Mouse (Mus musculus) left cerebral cortex, adult 2 months (tissue): ENCODE measurements around the gene Sohlh1. TPM values are rescaled to one million over a fixed set of nuclear protein-coding genes. Genes with fewer than 3 reads are reported as not detected.

Experiments used
- DNase-seq, 2 experiments: peaks; one replicate each; pipeline ENCODE4 v3.0.0; 2021 to 2022; ENCODE audit warnings: low spot score in 2 of 2, mixed read lengths in 1 of 2; ENCODE audit errors: extremely low spot score in 1 of 2
- H3K27ac ChIP-seq: fragments of 200-600 bp; 2 replicates; pipeline ENCODE4 v1.8.1; 2022
- H3K4me3 ChIP-seq: fragments of 200-600 bp; 2 replicates; pipeline ENCODE4 v1.8.1; 2022
- CTCF ChIP-seq: fragments of 200-600 bp; IDR thresholded peaks from 2 replicates; pipeline ENCODE4 v1.8.1; 2022; ENCODE audit warnings: antibody characterized with exemption, mild to moderate bottlenecking, moderate library complexity
- intact Hi-C: fragments of 180-260 bp; cut with DNase I; formaldehyde crosslinking; loops from one replicate; pipeline ENCODE4 v1.15.1; 2025
- total RNA-seq, 2 experiments: library from RNA; stranded (reverse); gene quantifications; 2 replicates each; pipeline ENCODE4 v1.2.3; 2021

The Sohlh1 gene
- total RNA-seq, 2 experiments from 2014 or later = not detected

DNA sequence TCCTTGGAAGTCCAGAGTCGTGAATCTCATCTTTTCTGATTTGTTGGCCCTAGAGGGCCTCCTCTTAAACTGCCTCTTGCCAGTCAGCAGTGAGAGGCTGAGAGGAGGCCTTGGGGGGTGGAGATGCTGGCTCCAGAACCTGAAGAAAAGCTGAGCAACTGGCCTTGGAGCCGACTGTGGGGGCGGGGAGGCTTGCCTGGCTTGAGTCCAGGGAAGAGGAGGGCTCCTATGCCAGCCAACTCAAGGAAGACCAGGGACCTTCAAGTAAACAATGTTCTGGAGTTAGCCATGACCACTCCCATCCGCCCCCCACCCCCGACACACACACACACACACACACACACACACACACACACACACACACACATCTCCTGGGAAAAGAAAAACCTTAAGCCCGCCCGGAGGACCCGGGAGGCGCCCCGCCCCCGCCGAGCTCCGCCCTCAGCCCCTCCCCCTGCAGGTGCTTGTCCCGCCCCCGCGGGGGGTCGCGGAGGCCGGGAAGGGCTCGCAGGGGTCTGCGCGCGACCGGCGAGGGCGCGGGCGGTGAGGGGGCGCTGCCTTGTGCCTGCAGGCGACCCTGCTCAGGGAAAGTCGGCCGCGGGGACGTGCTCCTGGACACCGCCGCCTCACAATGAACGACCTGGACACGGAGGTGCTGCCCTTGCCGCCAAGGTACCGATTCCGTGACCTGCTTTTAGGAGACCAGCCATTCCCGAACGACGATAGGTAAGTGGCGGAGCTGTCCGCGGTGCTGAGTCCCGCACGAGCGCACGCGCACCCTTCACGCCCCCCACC lies 16.5 kb upstream of the Sohlh1 start, which contains the start of gene Kcnt1:
Gene Kcnt1, plus strand, starts transcription at position 398 of the 795 bp plus-strand sequence.
- TF ChIP-seq CTCF = no peak
- Histone ChIP-seq H3K4me3 (peak within 1 kb of the TSS; percentile 61), H3K27ac (peak within 1 kb of the TSS; percentile 85)
- intact Hi-C loops = loop anchor here (2.0 kb wide), 1 partner anchor 21 kb away; no protein-coding TSS in a partner anchor
- DNase-seq = peak; percentile 50 to 60

DNA sequence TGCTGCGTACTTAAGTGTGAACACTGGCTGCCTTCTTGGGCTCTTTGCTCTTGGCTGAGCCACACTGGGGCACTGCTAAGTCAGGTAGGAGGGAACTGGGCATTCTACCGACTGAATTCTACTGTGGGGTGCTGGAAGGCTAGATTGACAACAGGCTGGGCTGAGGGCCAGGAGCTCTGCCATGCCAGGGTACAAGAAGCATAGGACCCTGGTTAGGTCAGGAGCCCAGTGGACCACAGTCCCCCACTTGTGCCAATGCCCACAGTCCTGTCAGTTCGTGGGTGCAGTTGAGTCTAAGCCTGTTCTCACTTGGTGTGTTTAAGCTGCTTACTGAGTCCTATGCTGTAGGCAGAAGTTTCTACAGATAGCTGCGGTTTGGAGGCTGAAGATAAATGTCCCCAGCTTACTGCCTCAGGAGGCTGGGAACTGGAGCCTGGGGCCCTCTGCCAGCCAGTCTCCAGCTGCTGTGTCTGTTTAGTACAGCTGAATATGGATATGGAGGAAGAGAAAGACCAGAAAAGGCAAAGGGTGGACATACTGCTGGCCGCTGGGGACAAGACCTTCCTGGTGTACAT lies 15.7 kb upstream of the Sohlh1 start:
- Histone ChIP-seq H3K27ac (peak overlapping the region; percentile 74), H3K4me3 (peak overlapping the region; percentile 13)
- intact Hi-C loops = no loop called here
- no peak; the same call in 1 of the 2 replicates for TF ChIP-seq CTCF
- DNase-seq = peak in 1 of 2 experiments; percentile 34

DNA sequence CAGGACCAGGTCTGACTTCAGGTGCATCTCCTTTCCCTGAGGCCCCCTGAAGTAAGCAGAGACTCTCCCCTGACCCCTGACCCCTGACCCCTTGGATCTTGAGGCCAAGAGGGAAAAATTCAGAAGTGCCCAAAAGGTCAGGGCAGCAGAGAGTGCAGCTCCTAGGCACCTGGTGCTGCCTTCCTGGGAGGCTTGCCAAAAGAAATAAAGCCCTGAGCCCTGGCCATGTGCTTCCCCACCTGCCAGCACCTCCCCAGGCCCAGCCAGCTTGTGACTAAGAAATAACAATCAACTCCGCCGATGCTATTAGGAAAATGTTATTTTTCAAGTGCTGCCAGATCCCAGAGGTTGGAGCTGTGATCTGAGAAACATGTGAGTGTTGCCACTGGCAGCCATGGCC lies 15.0 kb upstream of the Sohlh1 start:
- intact Hi-C loops = no loop called here
- Histone ChIP-seq H3K4me3 (no peak overlapping the region), H3K27ac (no peak overlapping the region)
- TF ChIP-seq CTCF = no peak
- no peak for DNase-seq

DNA sequence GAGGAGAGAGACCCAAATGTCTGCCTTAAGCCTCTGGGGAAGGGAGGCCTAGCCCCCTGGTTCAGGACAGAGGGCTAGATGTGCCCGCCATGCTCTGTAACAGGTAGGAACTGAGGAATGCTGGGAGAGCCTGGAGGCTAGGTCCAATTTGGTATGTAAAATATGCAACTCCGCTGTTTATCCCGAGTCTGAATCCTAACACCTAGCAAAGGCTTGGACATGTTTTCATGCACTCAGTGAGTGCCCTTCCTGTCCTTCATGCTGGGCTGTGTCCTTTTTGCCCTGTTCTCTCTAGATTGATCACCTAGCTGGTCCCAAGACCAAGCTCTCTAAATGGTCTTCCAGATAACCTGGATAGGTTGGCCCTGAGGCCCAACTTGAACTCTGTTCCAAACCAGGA lies 12.8 kb upstream of the Sohlh1 start:
- no peak for TF ChIP-seq CTCF
- H3K4me3 ChIP-seq = no peak overlapping the region
- no peak for DNase-seq
- intact Hi-C loops = no loop called here
- H3K27ac ChIP-seq = no peak overlapping the region

DNA sequence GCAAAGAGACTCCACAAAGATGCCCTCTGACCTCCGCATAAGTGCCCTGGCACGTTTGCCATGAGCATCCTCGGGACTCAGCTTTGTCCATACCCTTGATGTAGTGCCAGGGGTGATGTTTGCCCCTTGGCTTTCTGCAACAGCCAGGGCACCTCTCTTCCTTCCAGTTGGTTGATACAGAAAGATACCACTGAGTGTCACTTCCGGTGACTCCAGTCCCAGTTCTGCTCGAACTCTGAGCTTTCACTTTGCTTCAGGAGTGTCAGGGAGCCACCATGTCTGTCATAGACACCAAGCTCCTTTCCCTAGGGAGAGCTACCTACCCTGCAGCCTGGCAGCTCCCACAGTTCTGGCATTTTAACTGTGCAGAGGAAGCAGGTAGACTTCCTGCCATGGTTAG lies 7.0 kb upstream of the Sohlh1 start:
- intact Hi-C loops = loop anchor here (5.0 kb wide), 2 partner anchors 38 to 168 kb away; partner anchors contain the start of gene Ubac1
- DNase-seq = no peak
- H3K27ac ChIP-seq = no peak overlapping the region
- no peak overlapping the region for H3K4me3 ChIP-seq
- TF ChIP-seq CTCF = no peak

DNA sequence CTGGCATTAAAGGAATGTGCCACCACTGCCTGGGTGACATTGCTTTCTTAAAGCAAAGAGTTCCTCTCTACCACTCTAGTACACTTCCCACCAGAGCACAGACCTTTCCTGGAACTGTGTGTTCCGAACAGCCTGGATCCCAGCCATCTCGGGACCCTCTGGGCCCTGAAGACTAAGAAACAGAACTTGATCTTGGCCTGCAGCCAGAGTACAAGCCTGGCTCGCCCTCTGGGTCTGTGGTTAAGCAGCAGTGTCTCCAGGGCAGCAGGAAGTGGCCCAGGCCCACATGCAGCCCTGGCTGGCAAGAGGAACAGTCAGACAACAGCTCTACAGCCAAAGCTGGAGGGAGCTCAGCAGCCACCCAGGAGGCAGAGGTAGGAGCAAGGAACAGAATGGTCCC lies 5.6 kb upstream of the Sohlh1 start:
- intact Hi-C loops = loop anchor here (5.0 kb wide), 2 partner anchors 40 to 170 kb away; partner anchors contain the start of gene Ubac1
- 0 out of 2 replicates have a peak overlapping the region, but pooled peaks have one; percentile 28 for H3K27ac ChIP-seq
- H3K4me3 ChIP-seq = no peak overlapping the region
- peak in 1 of 2 experiments; percentile 46 for DNase-seq
- TF ChIP-seq CTCF = no peak

DNA sequence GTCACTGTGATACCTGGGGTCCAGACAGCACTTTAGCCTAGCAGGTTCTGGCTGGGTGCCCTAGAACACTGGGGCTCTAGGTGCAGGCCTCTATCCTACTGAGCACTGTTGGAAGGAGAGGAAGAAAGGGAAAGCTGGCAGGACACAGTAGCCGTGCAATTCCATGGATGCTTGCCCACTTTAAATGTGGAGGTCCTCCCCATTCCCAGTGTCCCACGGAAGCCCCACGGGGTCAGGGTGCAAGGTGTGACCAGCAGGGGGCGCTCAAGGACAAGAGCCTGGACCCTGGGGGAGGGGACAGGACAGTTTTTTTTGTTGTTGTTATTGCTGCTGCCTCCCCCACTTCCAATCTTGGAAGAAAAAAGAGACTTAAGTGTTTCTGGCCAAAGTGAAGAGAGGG lies 3.3 kb upstream of the Sohlh1 start:
- no peak overlapping the region for H3K27ac ChIP-seq
- TF ChIP-seq CTCF = peak; percentile 82
- intact Hi-C loops = loop anchor here (1.0 to 5.0 kb wide), 3 partner anchors 42 to 172 kb away; partner anchors contain the start of gene Ubac1
- peak; percentile 39 to 69 for DNase-seq
- H3K4me3 ChIP-seq = no peak overlapping the region

DNA sequence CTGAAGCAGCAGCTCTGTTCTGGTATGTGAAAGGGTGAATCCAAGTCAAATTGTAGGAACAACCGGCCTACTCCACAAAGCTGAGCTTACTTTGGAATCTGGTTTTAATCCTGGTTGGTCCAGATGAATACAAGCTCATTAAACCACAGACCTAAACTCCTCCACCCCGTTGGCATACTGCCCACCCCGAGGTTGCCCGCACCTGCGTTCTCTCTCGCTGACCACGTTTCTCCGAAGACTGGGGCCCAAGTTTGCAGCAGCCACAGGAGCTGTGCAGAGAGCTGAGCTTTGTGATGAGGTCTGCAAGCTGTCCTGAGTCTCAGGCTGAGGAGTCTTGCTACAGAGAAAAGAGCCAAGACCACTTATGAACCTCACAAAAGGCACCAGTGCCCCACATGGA lies 532 bp downstream of the Sohlh1 start:
- DNase-seq = no peak
- Histone ChIP-seq H3K4me3 (no peak overlapping the region), H3K27ac (no peak overlapping the region)
- intact Hi-C loops = no loop called here
- no peak for TF ChIP-seq CTCF

DNA sequence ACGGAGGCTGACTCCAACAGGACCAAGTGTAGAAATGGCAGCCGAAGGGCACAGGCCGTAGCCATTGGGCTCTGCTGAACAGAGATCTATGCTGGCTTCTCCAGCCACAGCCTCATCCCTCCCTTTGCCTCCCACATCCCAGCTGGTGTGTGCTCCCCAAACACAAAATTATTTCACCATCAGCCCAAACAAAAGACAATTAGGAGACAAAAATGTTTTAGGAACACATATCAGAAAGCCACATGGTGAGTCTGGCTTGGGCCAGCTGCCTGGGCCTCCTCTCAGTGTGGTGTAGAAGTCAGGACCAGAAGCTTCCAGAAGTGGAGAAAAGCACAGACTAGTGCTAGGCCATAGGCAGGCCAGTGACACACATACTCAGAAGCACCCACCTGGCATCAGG lies 3.0 kb downstream of the Sohlh1 start:
- intact Hi-C loops = no loop called here
- Histone ChIP-seq H3K27ac (no peak overlapping the region), H3K4me3 (no peak overlapping the region)
- DNase-seq = no peak
- no peak for TF ChIP-seq CTCF

DNA sequence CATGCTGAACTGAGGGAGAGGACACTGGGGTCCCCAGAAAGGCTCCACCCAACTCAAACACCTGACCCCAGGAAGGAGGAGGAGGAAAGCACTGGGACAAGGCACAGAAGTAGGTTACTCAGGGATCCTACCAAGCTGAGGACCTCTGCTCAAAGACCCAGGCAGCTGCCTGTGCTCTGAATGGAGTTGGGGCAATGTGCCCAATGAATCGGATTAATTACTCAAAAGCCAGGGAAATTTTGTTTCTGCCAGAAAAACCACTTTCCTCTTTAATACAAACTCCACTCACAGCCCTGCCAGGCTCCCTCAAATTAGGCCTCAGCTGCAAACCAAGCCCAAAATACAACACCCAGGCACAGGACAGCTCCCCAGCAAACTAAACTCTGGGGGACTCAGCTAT lies 4.3 kb downstream of the Sohlh1 start:
- Histone ChIP-seq H3K27ac (peak overlapping the region; percentile 15; the same call in 1 of the 2 replicates), H3K4me3 (no peak overlapping the region)
- TF ChIP-seq CTCF = no peak
- intact Hi-C loops = loop anchor here (2.0 kb wide), 1 partner anchor 22 kb away; no protein-coding TSS in a partner anchor
- no peak for DNase-seq

DNA sequence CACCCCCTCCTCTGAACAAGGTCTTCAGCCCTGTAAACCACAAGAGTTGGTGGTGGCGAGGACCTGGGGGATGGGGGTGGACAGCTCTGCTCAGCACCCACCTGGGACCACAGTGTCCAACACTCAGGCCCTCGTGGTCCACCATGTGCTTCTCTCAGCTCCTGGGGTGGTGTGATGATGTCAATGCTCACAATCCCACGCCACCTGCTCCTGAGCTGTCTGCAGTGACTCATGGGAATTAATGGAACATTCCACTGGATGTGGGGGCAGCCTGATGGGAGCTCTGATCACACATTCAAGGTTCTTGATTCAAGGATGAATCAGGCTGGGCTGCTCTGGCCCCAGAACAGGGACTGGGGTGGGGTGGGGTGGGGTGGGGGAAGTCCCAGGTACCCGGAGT lies 4.9 kb downstream of the Sohlh1 start:
- H3K4me3 ChIP-seq = no peak overlapping the region
- peak; percentile 37 to 43 for DNase-seq
- no peak overlapping the region for H3K27ac ChIP-seq
- no peak for TF ChIP-seq CTCF
- intact Hi-C loops = loop anchor here (2.0 kb wide), 1 partner anchor 23 kb away; no protein-coding TSS in a partner anchor

DNA sequence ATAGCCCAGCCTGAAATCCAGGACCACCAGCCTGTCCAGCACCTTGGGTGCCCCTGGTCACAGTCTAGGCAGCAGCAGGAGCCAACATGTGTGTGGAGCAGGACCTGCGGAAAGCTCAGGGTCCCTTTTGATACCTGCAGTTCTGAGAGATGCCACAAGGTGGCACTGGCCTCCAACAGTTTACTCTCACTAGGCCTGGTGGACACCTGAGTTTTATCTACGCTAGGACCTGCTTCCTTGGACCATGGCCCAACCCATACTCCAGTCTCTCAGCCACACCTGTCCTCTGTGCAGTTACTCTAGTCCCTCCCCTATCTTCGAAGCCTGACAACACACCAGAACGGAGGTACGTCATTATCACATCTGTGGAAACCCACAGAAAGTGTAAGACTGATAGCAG lies 10.8 kb downstream of the Sohlh1 start:
- Histone ChIP-seq H3K4me3 (no peak overlapping the region), H3K27ac (no peak overlapping the region)
- peak; percentile 78 to 85 for DNase-seq
- intact Hi-C loops = loop anchor here (1.0 to 5.0 kb wide), 6 partner anchors 53 to 306 kb away; partner anchors contain the start of gene Ubac1
- peak; percentile 97 for TF ChIP-seq CTCF
